Mouse (Mus musculus) forebrain, embryonic 11.5 days (tissue): ENCODE results near the gene Tcl1b2. TPM values are rescaled to one million over a fixed set of nuclear protein-coding genes. Genes with fewer than 3 reads are reported as not detected.

Experiments
- ATAC-seq: fragments of 200-750 bp; cut with Nextera tagmentation; replicated peaks from 2 replicates; pipeline ENCODE4 v1.8.0; 2017; ENCODE audit warnings: moderate TSS enrichment; ENCODE audit not compliant: low FRiP score
- DNase-seq: peaks from one replicate; pipeline ENCODE4 v3.0.0-alpha.2; 2017; ENCODE audit warnings: low spot score
- H3K27ac ChIP-seq: fragments of 300-500 bp; sonication (generic); 2 replicates; pipeline ENCODE4 v1.5.1; 2014; ENCODE audit warnings: low read depth, low read length
- H3K27me3 ChIP-seq: fragments of 300-500 bp; sonication (generic); 2 replicates; pipeline ENCODE4 v1.6.1; 2014; ENCODE audit warnings: mild to moderate bottlenecking, low read length, mixed read lengths; ENCODE audit not compliant: control insufficient read depth, insufficient read depth
- H3K36me3 ChIP-seq: fragments of 300-500 bp; sonication (generic); 2 replicates; pipeline ENCODE4 v1.6.1; 2014; ENCODE audit warnings: mild to moderate bottlenecking, low read length, moderate library complexity, mixed read lengths; ENCODE audit not compliant: control insufficient read depth, insufficient read depth
- H3K4me1 ChIP-seq: fragments of 300-500 bp; sonication (generic); replicated peaks from 2 replicates; pipeline ENCODE4 v1.6.1; 2014; ENCODE audit warnings: low read length, mixed read lengths; ENCODE audit not compliant: control insufficient read depth, insufficient read depth
- H3K4me2 ChIP-seq: fragments of 300-500 bp; sonication (generic); 2 replicates; pipeline ENCODE4 v1.6.1; 2014; ENCODE audit warnings: low read depth, mild to moderate bottlenecking, low read length, moderate library complexity, mixed read lengths; ENCODE audit not compliant: severe bottlenecking
- H3K4me3 ChIP-seq: fragments of 300-500 bp; sonication (generic); 2 replicates; pipeline ENCODE4 v1.5.1; 2014; ENCODE audit warnings: low read depth, low read length
- H3K9ac ChIP-seq: fragments of 300-500 bp; sonication (generic); 2 replicates; pipeline ENCODE4 v1.6.1; 2014; ENCODE audit warnings: low read length
- H3K9me3 ChIP-seq: fragments of 300-500 bp; sonication (generic); 2 replicates; pipeline ENCODE4 v1.6.1; 2016; ENCODE audit warnings: low read length, mixed read lengths; ENCODE audit not compliant: control insufficient read depth
- WGBS: fragments of 180-500 bp; shearing (Covaris S2); extraction: QIAGEN DNeasy Blood & Tissue Kit; methylation state at CpG from one replicate; pipeline ENCODE4 v1.1.7; 2014; 5-methylcytosine and 5-hydroxymethylcytosine counted together
- polyA plus RNA-seq: library from polyadenylated mRNA; unstranded; fragments of >200 nt; fragmentation: Nextera tagmentation; extraction: Ambion mirVana; gene quantifications from 2 replicates; pipeline ENCODE4 v1.2.1, GENCODE M21; 2014

The Tcl1b2 gene
- polyA plus RNA-seq, result not detected in 2 replicates

DNA sequence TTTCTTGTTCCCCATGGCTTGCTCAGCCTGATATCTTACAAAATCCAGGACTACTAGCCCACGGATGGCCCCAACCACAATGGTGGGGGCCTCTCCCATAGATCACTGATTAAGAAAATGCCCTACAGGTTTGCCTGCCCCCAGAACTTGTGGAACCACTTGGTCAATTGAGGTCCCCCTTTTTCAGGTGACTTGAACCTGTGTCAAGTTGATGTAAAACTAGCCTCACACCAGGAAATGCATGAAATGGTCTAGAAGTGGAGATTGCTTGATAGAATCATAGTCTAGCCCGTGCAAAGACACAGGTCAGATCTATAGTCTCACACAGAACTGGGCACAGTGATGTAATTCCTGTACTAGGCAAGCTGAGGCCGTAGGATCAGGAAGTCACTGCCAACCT is at the start of gene Tcl1b2:
Tcl1b2 (plus strand) TSS at position 301 of the 400 bp plus-strand sequence.
- Histone ChIP-seq H3K27ac (no peak within 1 kb of the TSS), H3K4me3 (no peak within 1 kb of the TSS), H3K27me3 (no peaks in the 10 kb centered on the region), H3K4me2 (no peak within 1 kb of the TSS), H3K4me1 (no peaks in the 10 kb centered on the region), H3K9ac (no peak within 1 kb of the TSS), H3K9me3 (no peaks in the 10 kb centered on the region), H3K36me3 (no peaks in the 10 kb centered on the region)
- ATAC-seq (no peak), DNase-seq (no peak)
- WGBS, result 74% methylated on average over 3 of the region's 3 CpGs

DNA sequence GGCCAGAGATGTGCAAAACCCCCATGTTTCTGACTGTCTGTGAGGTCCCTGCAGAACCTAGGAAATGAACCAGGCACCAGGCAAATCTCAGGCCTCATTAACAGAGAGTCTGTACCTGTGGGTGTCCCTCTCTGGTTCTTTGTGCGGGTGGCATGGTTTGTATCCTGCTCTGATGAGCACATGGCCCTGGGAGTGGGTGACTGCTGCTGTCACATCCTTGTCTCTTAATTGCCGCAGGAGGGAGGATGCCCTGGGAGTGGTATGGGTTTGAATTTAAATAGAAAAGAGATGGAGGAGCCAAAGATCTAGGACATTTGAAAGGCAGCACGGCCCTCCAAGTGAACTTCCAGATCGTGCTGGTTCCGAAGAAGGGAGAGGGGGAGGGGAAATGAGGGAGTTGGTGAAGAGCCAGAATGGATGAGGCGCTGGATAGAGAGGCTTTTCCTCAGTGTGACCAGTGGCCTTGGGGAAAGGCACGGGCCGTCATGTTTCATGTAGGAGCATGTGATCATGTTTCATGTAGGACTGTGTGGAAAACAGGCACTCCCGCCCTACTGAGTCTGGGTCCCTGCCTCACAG is 46.3 kb upstream of the Tcl1b2 start:
- no peak overlapping the region for H3K4me2 ChIP-seq
- no peak for ATAC-seq
- no peak overlapping the region for H3K27ac ChIP-seq
- H3K9ac ChIP-seq, result no peak overlapping the region
- H3K4me1 ChIP-seq, result no peaks in the 10 kb centered on the region
- 60% methylated on average over 9 of the region's 9 CpGs for WGBS
- H3K36me3 ChIP-seq, result no peaks in the 10 kb centered on the region
- no peaks in the 10 kb centered on the region for H3K9me3 ChIP-seq
- no peak for DNase-seq
- no peak overlapping the region for H3K4me3 ChIP-seq
- H3K27me3 ChIP-seq, result no peaks in the 10 kb centered on the region

DNA sequence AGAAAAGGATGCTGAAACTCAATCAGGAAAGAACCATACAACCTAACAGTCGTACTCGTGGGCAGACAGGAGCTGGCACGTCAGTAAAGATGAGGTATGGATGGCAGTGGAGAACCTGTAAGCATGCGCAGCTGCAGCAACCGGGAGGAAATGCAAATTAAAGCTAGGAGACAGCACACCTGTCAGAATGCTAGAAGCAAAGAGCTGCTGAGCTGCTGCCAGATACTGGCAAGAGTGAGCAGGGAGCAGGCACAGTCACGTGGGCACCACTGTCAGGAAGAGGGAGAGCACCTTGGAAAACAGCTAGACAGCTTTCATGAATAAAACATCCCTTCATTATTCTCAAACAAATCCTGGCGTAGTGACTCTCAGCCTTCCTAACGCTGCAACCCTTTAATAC is 42.9 kb upstream of the Tcl1b2 start:
- no peak overlapping the region for H3K9ac ChIP-seq
- no peaks in the 10 kb centered on the region for H3K36me3 ChIP-seq
- no peaks in the 10 kb centered on the region for H3K4me1 ChIP-seq
- H3K4me3 ChIP-seq, result no peak overlapping the region
- H3K27ac ChIP-seq, result no peak overlapping the region
- no peak overlapping the region for H3K4me2 ChIP-seq
- WGBS, result 58% methylated on average over 8 of the region's 8 CpGs
- no peaks in the 10 kb centered on the region for H3K27me3 ChIP-seq
- no peak for DNase-seq
- no peaks in the 10 kb centered on the region for H3K9me3 ChIP-seq
- no peak for ATAC-seq

DNA sequence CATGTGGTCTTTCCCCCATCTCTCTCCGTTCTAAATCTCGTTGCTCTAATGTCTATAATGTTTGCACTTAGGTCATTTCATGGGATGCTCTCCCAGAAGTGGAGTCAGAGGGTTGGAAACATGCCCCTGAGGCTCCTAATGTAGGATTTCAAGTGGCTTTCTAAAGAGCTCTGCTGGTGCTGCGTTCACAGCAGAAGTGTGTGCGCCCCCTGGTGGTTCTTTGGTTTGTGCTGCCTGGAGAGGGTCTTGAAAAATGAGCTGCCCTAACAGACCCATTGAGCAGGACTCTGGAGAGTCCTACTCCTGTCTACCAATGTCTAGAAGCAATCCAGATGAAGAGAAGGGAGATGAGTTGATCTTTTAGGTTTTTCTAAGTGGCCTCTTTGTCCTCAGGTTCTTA is 41.8 kb upstream of the Tcl1b2 start:
- 9% methylated on average over 4 of the region's 4 CpGs for WGBS

DNA sequence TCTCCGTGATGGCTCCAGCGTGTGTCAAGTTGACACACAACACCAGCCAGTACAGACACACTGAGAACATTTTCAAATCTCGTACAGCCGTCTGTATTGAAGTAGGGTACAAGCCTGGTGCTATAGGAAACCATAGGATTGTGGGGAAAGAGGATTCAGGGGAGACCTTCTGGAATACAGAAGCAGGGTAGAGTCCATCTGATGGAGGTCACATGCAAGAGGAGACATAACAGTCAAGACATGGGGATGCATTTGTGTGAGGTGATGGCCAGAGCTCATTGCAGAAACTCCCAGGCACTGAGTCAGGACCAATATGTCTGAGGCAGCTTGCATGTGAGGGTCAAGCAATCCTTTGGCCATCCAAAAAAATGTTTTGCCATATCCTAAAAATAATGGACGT is 40.5 kb upstream of the Tcl1b2 start:
- Histone ChIP-seq H3K4me2 (no peak overlapping the region), H3K27ac (no peak overlapping the region), H3K9ac (no peak overlapping the region), H3K27me3 (no peaks in the 10 kb centered on the region), H3K4me1 (no peaks in the 10 kb centered on the region), H3K9me3 (no peaks in the 10 kb centered on the region), H3K36me3 (no peaks in the 10 kb centered on the region), H3K4me3 (no peak overlapping the region)
- ATAC-seq (no peak), DNase-seq (peak; percentile 20)
- 84% methylated on average over 5 of the region's 5 CpGs for WGBS

More for the DNA sequence above, 41.8 kb upstream of the Tcl1b2 start:
- no peaks in the 10 kb centered on the region for H3K4me1 ChIP-seq
- H3K4me3 ChIP-seq, result no peak overlapping the region
- H3K9me3 ChIP-seq, result no peaks in the 10 kb centered on the region
- peak; percentile 93 for DNase-seq
- no peaks in the 10 kb centered on the region for H3K36me3 ChIP-seq
- H3K27me3 ChIP-seq, result no peaks in the 10 kb centered on the region
- H3K27ac ChIP-seq, result no peak overlapping the region
- no peak overlapping the region for H3K9ac ChIP-seq
- no peak overlapping the region for H3K4me2 ChIP-seq
- no peak for ATAC-seq

DNA sequence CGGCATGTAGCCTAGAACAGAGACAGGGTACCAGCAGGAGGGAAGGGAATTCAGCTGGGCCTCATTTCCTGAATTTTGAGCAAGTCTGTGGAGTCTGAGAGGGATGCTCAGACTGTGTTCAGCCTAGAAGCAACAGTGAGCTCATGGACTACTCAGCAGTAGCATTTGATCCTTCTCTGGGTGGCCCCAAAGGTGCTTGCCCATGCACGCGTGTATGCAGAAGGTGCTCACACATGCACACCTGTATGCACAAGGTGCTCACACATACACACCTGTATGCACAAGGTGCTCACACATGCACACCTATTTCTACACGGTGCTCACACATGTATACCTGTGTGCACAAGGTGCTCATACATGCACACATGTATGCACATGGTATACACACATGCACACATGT is 37.0 kb upstream of the Tcl1b2 start:
- H3K9me3 ChIP-seq, result no peaks in the 10 kb centered on the region
- no peak overlapping the region for H3K9ac ChIP-seq
- no peaks in the 10 kb centered on the region for H3K36me3 ChIP-seq
- no peak overlapping the region for H3K27ac ChIP-seq
- no peaks in the 10 kb centered on the region for H3K27me3 ChIP-seq
- no peaks in the 10 kb centered on the region for H3K4me1 ChIP-seq
- DNase-seq, result no peak
- 89% methylated on average over 4 of the region's 4 CpGs for WGBS
- ATAC-seq, result no peak
- H3K4me2 ChIP-seq, result no peak overlapping the region
- H3K4me3 ChIP-seq, result no peak overlapping the region

DNA sequence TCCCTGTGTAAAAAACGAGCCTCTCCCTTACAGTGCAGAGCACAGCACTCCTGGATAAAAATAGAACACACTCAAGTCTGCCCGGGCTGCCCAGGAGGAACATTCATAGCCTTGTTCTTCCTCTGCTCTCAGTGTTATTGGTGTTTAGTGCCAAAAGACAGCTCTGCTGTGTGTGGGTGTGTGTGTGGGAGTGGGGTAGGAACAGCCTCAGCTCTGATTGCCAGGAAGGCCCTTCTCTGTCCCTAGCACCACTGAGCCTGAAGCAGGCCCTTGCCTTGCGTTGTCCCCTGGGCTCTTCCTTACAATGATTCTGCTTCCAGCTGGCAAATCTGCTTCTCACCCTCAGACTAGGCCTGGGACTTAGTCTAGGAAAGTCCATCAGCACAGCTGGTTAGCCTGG is 36.4 kb upstream of the Tcl1b2 start:
- Histone ChIP-seq H3K9ac (no peak overlapping the region), H3K4me1 (no peaks in the 10 kb centered on the region), H3K4me3 (no peak overlapping the region), H3K36me3 (no peaks in the 10 kb centered on the region), H3K27me3 (no peaks in the 10 kb centered on the region), H3K9me3 (no peaks in the 10 kb centered on the region), H3K27ac (no peak overlapping the region), H3K4me2 (no peak overlapping the region)
- DNase-seq (no peak), ATAC-seq (no peak)
- 77% methylated on average over 3 of the region's 3 CpGs for WGBS

DNA sequence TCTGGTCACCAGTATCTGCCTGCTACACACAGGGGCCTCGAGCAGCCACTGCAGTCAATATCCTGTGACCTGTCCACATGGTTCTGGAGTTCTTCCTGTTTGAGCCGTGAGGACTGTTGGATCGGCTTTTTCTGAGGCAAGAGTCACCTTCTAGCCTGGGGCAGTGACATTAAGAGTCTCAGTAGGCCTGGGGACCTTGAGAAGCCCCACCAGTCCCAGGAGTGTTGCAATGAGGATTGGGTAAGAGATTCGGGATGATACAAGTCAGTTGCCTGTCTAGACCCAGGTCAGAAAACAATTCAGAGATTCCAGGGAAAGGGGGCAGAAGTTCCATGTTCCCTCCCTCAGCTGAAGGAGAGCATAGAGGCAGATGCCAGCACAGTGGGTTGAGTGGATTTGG is 36.0 kb upstream of the Tcl1b2 start:
- Histone ChIP-seq H3K9ac (no peak overlapping the region), H3K4me3 (no peak overlapping the region), H3K4me2 (no peak overlapping the region), H3K36me3 (no peaks in the 10 kb centered on the region), H3K27me3 (no peaks in the 10 kb centered on the region), H3K27ac (no peak overlapping the region), H3K4me1 (no peaks in the 10 kb centered on the region), H3K9me3 (no peaks in the 10 kb centered on the region)
- no peak for ATAC-seq
- 82% methylated on average over 4 of the region's 4 CpGs for WGBS
- DNase-seq, result no peak

DNA sequence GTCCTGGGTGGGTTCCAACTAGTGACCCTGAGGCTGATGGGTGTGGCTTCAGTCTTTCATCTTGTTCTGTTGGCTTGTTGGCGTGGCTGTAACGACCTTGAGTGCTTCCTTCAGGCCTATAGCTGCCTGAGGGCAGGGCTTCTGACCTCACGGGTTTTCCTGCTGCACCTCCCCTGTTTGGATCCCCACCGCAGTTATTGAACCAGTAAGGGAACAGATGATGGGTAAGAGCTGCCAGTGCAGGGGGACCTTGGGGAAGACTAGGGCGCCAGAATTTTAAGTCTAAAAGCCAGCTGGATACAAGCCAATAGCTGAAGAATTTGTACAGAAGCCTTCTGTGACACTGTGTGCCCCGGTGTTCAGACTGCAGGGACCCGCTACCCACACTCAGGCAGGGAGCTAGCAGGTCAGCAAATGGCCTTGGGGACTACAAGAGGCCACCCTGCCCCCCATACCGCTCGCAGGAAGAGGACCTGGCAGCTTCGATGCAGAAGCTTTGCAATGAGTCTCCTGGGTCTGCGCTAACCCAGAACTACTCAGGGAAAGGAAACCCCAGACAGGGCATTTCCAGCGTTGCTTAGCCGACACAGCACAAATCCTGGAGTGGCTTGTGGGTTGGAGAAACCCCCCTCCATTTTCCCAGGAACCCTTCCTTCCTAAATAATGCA is 33.4 kb upstream of the Tcl1b2 start:
- peak; percentile 42 for DNase-seq
- Histone ChIP-seq H3K4me1 (no peaks in the 10 kb centered on the region), H3K27me3 (no peaks in the 10 kb centered on the region), H3K4me2 (no peak overlapping the region), H3K9ac (no peak overlapping the region), H3K4me3 (no peak overlapping the region), H3K27ac (no peak overlapping the region), H3K9me3 (no peaks in the 10 kb centered on the region), H3K36me3 (no peaks in the 10 kb centered on the region)
- 63% methylated on average over 13 of the region's 13 CpGs for WGBS
- ATAC-seq, result no peak
